Mouse (Mus musculus): Measurements from ENCODE around the gene Coa5. TPM values are rescaled to one million over a fixed set of nuclear protein-coding genes. Genes with fewer than 3 reads are reported as not detected.

Coa5 gene
- polyA plus RNA-seq, 1 experiment from 2014 or later, result 41.3 TPM

DNA sequence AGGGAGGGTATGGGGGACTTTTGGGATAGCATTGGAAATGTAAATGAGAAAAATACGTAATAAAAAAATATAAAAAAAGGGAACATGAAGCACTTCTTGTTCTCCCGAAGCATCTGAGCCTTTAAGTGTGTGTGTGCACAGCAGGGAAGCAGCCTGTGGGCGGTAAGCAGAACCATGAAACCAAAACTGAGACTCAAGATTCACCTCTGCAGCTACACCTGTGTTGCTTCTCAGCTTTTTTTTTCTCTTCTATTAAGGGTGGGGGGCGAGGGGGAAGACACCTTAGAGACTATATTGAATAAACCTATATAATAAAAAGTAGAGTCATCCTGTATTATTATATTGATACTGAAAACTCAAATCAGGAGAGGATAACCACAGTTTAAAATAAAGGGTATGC lies 37.9 kb upstream of the Coa5 start:
- Histone ChIP-seq H3K27me3 (replicated peaks) (no peaks in the 10 kb centered on the region), H3K4me2 (no peak overlapping the region), H3K9ac (no peak overlapping the region), H3K4me1 (no peaks in the 10 kb centered on the region), H3K9me3 (no peaks in the 10 kb centered on the region), H3K4me3 (replicated peaks) (no peak overlapping the region), H3K36me3 (no peaks in the 10 kb centered on the region), H3K27ac (no peak overlapping the region)
- no peak for ATAC-seq (ENCODE audit: insufficient read depth, low FRiP score, low read depth)
- 82% methylated on average over 4 of the region's 4 CpGs for WGBS

DNA sequence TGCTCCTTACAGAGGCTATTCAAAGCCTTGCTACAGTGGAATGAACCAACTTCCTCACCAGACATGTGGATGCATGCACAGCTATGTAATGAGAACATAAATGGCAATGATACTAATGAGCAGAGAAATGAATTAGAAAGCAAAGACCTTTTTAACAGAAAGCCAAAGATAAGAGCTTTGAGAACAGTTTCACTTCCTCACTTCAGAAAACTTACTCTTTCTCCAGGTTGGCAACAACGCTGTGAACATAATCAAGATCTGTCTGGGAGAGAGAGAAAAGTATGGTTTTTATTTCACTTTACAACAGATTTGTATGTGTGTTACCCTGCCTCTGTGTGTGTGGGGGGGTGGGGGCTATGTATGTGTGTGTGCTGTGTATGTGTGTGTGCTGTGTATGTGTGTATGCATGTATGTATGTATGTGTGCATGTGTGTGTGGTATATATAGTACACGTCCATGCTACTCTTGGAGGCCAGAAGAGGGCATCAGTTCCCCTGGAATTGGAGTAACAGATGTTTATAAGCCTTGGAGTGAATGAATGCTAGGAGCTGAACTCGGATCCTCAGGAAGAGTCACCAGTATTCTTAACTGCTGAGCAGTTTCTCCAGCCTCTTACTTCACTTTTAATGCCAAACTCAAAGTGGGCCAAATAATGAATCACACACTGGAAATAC lies 36.6 kb upstream of the Coa5 start:
- no peaks in the 10 kb centered on the region for H3K9me3 ChIP-seq
- H3K27me3 ChIP-seq (replicated peaks), result no peaks in the 10 kb centered on the region
- H3K9ac ChIP-seq, result no peak overlapping the region
- H3K4me2 ChIP-seq, result no peak overlapping the region
- 82% methylated on average over 3 of the region's 3 CpGs for WGBS
- H3K36me3 ChIP-seq, result no peaks in the 10 kb centered on the region
- no peak overlapping the region for H3K27ac ChIP-seq
- H3K4me3 ChIP-seq (replicated peaks), result no peak overlapping the region
- no peaks in the 10 kb centered on the region for H3K4me1 ChIP-seq
- no peak for ATAC-seq (ENCODE audit: insufficient read depth, low FRiP score, low read depth)

DNA sequence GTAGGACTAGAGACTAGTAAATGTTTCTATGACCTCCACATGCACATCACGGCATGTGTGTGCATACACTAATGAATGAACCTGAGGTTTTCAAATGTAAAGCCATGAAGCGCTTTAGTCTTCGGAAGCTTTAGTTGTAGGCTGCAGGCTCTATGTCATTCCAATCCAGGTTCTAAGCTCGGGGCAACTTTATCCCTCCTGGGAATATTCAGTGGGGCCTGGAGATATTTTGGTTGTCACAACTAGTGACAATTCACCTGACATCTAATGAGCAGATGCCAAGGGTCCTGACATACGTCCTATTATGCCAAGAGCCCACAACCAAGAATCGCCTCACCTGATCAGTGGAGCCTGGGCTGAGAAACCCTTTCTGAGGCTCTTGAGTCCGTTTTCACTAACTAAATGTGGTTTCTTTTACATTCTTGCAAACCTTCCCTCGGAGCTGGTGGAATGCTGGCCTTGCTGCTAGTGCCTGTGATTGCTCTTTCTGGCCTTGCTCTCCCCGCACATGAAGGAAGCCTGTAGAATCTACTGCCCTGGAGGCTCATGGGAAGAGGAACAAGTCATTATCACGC lies 35.1 kb upstream of the Coa5 start:
- Histone ChIP-seq H3K27me3 (replicated peaks) (no peaks in the 10 kb centered on the region), H3K36me3 (no peaks in the 10 kb centered on the region), H3K9ac (no peak overlapping the region), H3K4me1 (no peaks in the 10 kb centered on the region), H3K9me3 (no peaks in the 10 kb centered on the region), H3K27ac (no peak overlapping the region), H3K4me2 (no peak overlapping the region), H3K4me3 (replicated peaks) (no peak overlapping the region)
- 81% methylated on average over 10 of the region's 10 CpGs for WGBS
- no peak for ATAC-seq (ENCODE audit: insufficient read depth, low FRiP score, low read depth)

DNA sequence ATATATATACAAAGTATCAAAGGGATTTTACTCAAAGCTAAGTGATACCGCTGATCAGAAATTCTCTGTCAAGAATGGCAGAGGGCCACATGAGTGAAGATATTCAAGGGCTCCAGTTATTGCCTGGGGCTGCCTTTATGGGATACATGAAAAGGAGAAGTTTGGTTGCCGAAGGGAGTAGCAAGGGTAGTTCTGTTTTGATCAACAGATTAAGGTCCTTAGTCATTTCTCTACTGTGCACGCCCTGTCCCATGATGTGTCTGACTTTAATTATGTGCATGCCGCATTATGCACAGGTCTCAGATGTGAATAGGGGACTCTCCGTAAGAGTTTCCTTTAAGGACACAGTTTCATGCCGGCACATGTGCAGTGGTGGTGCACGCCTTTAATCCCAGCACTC lies 27.6 kb upstream of the Coa5 start:
- no peak for ATAC-seq (ENCODE audit: insufficient read depth, low FRiP score, low read depth)
- no peak overlapping the region for H3K27ac ChIP-seq
- no peaks in the 10 kb centered on the region for H3K9me3 ChIP-seq
- no peak overlapping the region for H3K9ac ChIP-seq
- H3K4me2 ChIP-seq, result no peak overlapping the region
- H3K27me3 ChIP-seq (replicated peaks), result no peaks in the 10 kb centered on the region
- no peak overlapping the region for H3K4me3 ChIP-seq (replicated peaks)
- no peaks in the 10 kb centered on the region for H3K4me1 ChIP-seq
- WGBS, result 87% methylated on average over 7 of the region's 7 CpGs
- 0 out of 2 replicates have a peak, but pooled peaks cover 3% of the 10 kb centered on the region for H3K36me3 ChIP-seq

DNA sequence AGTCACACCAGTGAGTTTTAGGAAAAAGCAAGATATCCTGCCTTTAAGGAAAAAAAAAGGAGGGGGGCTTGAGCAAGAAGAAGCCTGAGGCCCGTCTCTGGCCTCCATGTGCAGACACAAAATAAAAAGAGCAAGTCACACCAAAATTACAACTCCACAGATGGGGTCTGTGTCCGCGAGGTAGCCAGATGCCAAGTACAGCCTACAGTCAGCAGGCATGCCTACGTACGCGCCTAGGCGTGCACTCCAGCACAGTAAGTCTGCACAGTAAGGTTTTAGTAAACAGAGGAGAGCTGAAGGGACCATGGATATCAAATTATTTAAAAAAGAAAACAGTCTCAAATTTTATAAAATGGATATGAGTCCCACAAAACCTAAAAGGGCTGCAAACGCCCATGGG lies 21.4 kb upstream of the Coa5 start:
- peaks cover 8% of the 10 kb centered on the region; the same call in 1 of the 2 replicates for H3K36me3 ChIP-seq
- no peaks in the 10 kb centered on the region for H3K4me1 ChIP-seq
- H3K9me3 ChIP-seq, result no peaks in the 10 kb centered on the region
- ATAC-seq (ENCODE audit: insufficient read depth, low FRiP score, low read depth), result no peak
- no peak overlapping the region for H3K27ac ChIP-seq
- H3K4me2 ChIP-seq, result no peak overlapping the region
- H3K9ac ChIP-seq, result no peak overlapping the region
- H3K4me3 ChIP-seq (replicated peaks), result no peak overlapping the region
- H3K27me3 ChIP-seq (replicated peaks), result no peaks in the 10 kb centered on the region
- 89% methylated on average over 8 of the region's 8 CpGs for WGBS

DNA sequence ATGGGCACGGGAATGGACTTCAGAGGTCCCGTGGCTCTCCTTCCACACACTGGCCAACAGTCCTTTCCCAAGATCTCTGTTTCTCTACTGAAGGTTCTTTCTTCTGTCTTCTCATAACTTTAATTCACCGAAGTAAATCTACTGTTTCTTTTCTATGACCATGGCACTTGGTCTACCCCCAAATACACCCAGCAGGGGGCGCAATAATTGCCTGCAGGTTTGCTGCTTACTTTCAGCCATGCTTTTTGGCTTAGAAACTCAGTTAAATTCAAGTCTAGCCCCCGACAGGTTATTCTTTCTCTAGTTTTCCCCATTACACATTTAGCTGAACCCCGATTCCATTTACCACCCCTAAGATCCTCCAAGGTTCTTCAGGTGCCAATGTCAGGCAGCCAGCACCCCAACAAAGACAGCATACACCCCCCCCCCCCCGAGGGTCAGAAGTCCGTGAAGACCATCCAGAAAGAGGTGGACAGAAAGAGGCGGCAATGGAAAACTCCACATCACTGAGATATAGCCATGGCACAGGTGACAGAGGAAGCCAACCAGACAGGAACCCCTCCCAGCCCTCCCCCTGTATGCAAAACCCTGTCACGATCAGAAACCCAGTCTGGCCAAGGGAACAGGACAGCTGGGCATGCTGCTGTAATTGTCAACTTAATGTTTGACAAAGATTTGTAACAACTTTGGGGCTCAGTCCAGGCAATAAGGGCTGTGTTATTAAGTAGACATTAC lies 18.6 kb upstream of the Coa5 start:
- peaks cover 4% of the 10 kb centered on the region; the same call in 1 of the 2 replicates for H3K36me3 ChIP-seq
- no peaks in the 10 kb centered on the region for H3K27me3 ChIP-seq (replicated peaks)
- no peak overlapping the region for H3K27ac ChIP-seq
- H3K4me3 ChIP-seq (replicated peaks), result no peak overlapping the region
- no peak overlapping the region for H3K4me2 ChIP-seq
- no peak for ATAC-seq (ENCODE audit: insufficient read depth, low FRiP score, low read depth)
- H3K4me1 ChIP-seq, result no peaks in the 10 kb centered on the region
- H3K9me3 ChIP-seq, result no peaks in the 10 kb centered on the region
- 79% methylated on average over 10 of the region's 10 CpGs for WGBS
- H3K9ac ChIP-seq, result no peak overlapping the region

DNA sequence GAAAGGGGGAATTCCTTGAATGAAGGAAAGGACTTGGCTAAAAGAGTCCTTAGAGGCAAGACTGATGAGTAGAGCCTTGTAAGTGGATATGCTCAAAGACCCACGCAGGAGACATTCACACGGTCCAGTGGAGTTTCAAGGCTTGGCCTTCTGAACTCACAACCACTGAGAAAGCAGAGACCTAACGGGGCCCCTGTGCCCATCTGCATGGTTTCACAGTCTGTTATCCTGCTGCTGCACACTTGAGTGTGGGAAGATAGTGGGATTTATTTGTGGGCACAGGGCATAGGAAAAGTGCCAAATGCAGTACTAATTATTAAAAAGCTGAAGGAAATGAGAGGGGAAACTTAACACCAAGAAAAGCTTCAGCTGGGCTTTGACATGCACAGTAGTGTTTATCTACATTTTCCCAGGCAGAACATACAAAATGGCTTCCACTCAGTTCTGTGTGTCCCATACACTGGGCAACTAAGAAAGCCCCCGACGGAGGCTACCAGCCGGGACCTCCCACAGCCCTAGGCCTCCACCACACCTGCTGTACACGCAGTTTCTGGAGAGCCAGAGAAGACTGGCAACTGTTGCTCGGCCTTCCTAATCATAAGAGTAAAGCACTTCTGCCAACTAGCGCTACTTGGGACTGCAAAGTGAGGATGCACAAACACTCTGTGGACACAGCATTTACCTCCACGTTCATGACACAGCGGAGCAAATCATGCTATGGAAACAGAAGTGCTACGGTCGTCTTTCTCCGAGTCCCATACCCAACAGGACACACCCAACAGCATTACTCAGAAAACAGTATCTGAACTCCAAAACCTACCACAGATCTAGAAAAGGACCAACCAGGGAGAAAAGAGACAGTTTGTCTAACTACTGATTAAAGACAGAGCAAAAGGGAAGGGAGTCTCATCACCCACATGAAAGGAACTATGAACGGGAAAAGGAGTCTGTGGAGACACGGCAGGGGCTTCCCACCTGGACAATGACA lies 13.2 kb upstream of the Coa5 start:
- H3K9ac ChIP-seq, result no peak overlapping the region
- ATAC-seq (ENCODE audit: insufficient read depth, low FRiP score, low read depth), result no peak
- no peaks in the 10 kb centered on the region for H3K4me1 ChIP-seq
- no peak overlapping the region for H3K4me2 ChIP-seq
- no peak overlapping the region for H3K27ac ChIP-seq
- H3K9me3 ChIP-seq, result no peaks in the 10 kb centered on the region
- H3K27me3 ChIP-seq (replicated peaks), result no peaks in the 10 kb centered on the region
- WGBS, result 91% methylated on average over 16 of the region's 16 CpGs
- no peak overlapping the region for H3K4me3 ChIP-seq (replicated peaks)
- peaks cover 19% of the 10 kb centered on the region for H3K36me3 ChIP-seq

DNA sequence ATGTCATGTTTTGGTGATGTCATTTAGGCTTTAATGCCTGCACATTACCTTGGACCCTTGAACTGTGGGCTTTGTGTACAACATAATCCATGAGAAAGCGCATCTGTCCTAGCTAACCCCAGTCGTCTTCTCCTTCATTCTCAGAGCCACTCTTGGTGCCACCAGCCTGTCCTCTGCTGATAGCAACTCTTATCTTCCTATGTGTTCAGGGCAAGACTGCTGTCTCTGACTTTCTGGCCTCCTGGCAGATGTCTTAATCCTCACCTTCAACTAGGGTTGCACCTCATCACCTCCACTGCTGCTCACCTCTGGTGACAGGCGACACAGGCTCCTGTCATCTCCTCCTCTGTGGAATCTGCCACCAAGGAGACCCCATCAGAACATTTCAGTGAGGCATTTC lies 6.5 kb upstream of the Coa5 start:
- Histone ChIP-seq H3K36me3 (peaks cover 49% of the 10 kb centered on the region), H3K4me2 (no peak overlapping the region), H3K27ac (no peak overlapping the region), H3K9me3 (no peaks in the 10 kb centered on the region), H3K9ac (no peak overlapping the region), H3K4me3 (replicated peaks) (no peak overlapping the region), H3K4me1 (no peaks in the 10 kb centered on the region), H3K27me3 (replicated peaks) (no peaks in the 10 kb centered on the region)
- ATAC-seq (ENCODE audit: insufficient read depth, low FRiP score, low read depth), result no peak
- 92% methylated on average over 3 of the region's 3 CpGs for WGBS

DNA sequence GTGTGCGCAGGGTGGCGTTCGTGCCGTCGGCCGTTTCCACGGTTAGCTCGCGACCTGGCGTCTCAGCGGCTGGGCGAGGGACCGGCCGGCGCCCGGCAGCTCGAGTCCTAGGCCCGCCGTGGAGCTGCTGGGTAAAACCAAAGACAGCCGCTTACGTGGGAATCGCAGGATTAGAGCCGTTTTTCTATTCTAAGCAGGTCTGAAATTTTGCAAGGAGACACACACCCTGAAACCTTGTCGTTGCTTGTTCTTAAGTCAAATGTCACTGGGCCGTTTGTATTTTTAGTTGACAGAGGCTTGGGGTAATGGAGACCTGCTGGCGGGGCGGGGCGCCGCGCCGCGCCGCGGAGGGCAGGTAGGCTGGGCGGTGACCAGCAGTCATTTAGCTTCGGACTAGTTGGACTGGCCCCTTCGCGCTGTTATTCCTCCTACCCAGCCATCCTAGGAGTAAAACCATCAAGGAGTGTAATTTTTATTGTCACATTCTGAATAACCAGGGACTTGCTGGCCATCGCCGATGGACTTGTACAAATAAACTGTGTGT lies 466 bp upstream of the Coa5 start:
- 1% methylated on average over 40 of the region's 40 CpGs for WGBS
- H3K36me3 ChIP-seq, result peaks cover 21% of the 10 kb centered on the region
- peaks cover 14% of the 10 kb centered on the region for H3K4me1 ChIP-seq
- H3K4me2 ChIP-seq, result peak overlapping the region; percentile 78
- H3K9me3 ChIP-seq, result no peaks in the 10 kb centered on the region
- peak; percentile 41; the same call in 1 of the 2 replicates for ATAC-seq (ENCODE audit: insufficient read depth, low FRiP score, low read depth)
- no peaks in the 10 kb centered on the region for H3K27me3 ChIP-seq (replicated peaks)
- peak overlapping the region; percentile 84 for H3K9ac ChIP-seq
- peak overlapping the region; percentile 83 for H3K4me3 ChIP-seq (replicated peaks)
- peak overlapping the region; percentile 72 for H3K27ac ChIP-seq

DNA sequence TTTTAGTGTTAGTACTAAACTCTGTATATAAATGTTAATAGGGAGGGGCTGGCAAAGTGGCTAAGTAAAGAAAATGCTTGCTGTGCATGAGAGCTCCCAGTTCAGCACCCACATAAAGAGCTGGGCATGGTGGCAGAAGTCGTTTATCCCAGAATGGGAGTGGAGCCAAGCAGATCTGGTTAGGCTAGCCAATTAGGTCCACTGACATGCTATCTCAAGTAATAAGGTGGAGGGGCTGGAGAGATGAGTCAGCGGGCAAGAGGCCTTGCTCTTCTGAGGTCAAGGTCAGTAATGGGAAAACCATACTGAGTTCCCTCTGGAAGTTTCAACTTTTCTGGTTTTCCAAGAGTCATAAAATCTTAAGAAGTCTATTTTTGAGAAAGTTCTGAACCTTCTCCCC lies 992 bp downstream of the Coa5 start:
- 53% methylated on average over 2 of the region's 2 CpGs for WGBS
- peak overlapping the region; percentile 83 for H3K4me3 ChIP-seq (replicated peaks)
- H3K4me1 ChIP-seq, result peaks cover 14% of the 10 kb centered on the region
- peak overlapping the region; percentile 44; the same call in 1 of the 2 replicates for H3K27ac ChIP-seq
- no peak overlapping the region for H3K9ac ChIP-seq
- no peaks in the 10 kb centered on the region for H3K27me3 ChIP-seq (replicated peaks)
- ATAC-seq (ENCODE audit: insufficient read depth, low FRiP score, low read depth), result no peak
- H3K4me2 ChIP-seq, result peak overlapping the region; percentile 77
- no peaks in the 10 kb centered on the region for H3K9me3 ChIP-seq
- H3K36me3 ChIP-seq, result peaks cover 25% of the 10 kb centered on the region

DNA sequence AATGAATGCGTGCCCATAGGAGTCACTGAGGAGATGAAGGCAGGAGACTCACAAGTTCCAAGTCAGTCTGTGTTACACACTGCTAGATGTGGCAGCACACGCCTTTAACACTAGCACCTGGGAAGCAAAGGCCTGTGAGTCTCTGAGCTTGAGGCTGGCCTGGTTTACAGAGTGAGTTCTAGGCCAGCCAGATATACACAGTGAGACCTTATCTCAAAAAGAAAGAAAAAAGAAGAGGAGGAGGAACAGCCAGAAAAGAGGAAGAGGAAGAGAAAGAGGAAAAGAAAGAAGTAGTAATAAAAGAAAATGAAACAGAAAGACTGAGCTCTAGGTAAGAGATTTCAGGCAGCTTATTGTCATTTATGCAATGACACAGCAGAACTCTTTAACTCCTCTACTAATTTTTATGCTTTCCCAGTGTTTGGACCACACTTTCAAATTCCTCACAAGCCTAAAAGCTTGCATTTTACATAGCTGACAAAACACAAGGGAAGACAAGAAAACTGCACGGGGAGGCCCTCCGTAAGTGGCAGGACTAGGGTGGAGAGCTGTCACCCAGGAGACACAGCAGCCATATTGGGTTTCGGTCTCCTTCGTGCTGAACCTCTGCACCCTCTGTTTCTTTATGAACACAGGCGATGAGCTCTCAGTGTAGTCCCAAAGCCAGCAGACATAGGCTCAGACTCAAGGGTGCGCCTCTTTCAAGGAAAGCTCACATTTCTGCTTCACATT lies 2.6 kb downstream of the Coa5 start:
- no peak overlapping the region for H3K4me2 ChIP-seq
- no peaks in the 10 kb centered on the region for H3K9me3 ChIP-seq
- no peaks in the 10 kb centered on the region for H3K27me3 ChIP-seq (replicated peaks)
- peaks cover 14% of the 10 kb centered on the region for H3K4me1 ChIP-seq
- no peak overlapping the region for H3K9ac ChIP-seq
- H3K27ac ChIP-seq, result no peak overlapping the region
- H3K36me3 ChIP-seq, result peaks cover 20% of the 10 kb centered on the region; the same call in 1 of the 2 replicates
- H3K4me3 ChIP-seq (replicated peaks), result no peak overlapping the region
- WGBS, result 91% methylated on average over 8 of the region's 8 CpGs
- ATAC-seq (ENCODE audit: insufficient read depth, low FRiP score, low read depth), result no peak

All from stomach, embryonic 15.5 days (tissue).